Mouse (Mus musculus): ENCODE results near the gene Ktn1. TPM values are rescaled to one million over a fixed set of nuclear protein-coding genes. Genes with fewer than 3 reads are reported as not detected.
A peak's percentile ranks its signal among the peaks of the same experiment; 100 is the strongest.

Ktn1 gene
- polyA plus RNA-seq, 1 experiment from 2014 or later: 113 TPM

GRCm38 (mm10) chr14:47754253-47754897 lies 106.1 kb downstream of the Ktn1 start:
- no peak overlapping the region for H3K4me2 ChIP-seq (replicated peaks; ENCODE audit: low read depth, low read length)
- no peaks in the 10 kb centered on the region for H3K9me3 ChIP-seq (ENCODE audit: control insufficient read depth, low read length)
- H3K4me1 ChIP-seq (replicated peaks; ENCODE audit: control insufficient read depth, insufficient read depth, low read length): no peaks in the 10 kb centered on the region
- H3K36me3 ChIP-seq (ENCODE audit: control insufficient read depth, insufficient read depth, low read length): no peaks in the 10 kb centered on the region
- no peak overlapping the region for H3K4me3 ChIP-seq (ENCODE audit: low read depth, low read length)
- no peak overlapping the region for H3K9ac ChIP-seq (ENCODE audit: low read depth, low read length)
- DNase-seq (ENCODE audit: low spot score): no peak
- no peak overlapping the region for H3K27ac ChIP-seq (ENCODE audit: low read depth, low read length)
- no peaks in the 10 kb centered on the region for H3K27me3 ChIP-seq (ENCODE audit: control insufficient read depth, insufficient read depth, low read length)
- WGBS: 92% methylated on average over 4 of the region's 4 CpGs
- ATAC-seq (ENCODE audit: low FRiP score): no peak

- no peaks in the 10 kb centered on the region for H3K4me1 ChIP-seq (replicated peaks; ENCODE audit: control insufficient read depth, insufficient read depth, low read length)
Observed at GRCm38 (mm10) chr14:47756411-47757065, 108.3 kb downstream of the Ktn1 start.

GRCm38 (mm10) chr14:47765192-47765591 lies 116.9 kb downstream of the Ktn1 start:
- Histone ChIP-seq H3K9me3 (ENCODE audit: control insufficient read depth, low read length) (no peaks in the 10 kb centered on the region), H3K4me2 (replicated peaks; ENCODE audit: low read depth, low read length) (no peak overlapping the region), H3K9ac (ENCODE audit: low read depth, low read length) (no peak overlapping the region), H3K4me3 (ENCODE audit: low read depth, low read length) (no peak overlapping the region), H3K27me3 (ENCODE audit: control insufficient read depth, insufficient read depth, low read length) (no peaks in the 10 kb centered on the region), H3K27ac (ENCODE audit: low read depth, low read length) (no peak overlapping the region), H3K36me3 (ENCODE audit: control insufficient read depth, insufficient read depth, low read length) (no peaks in the 10 kb centered on the region), H3K4me1 (replicated peaks; ENCODE audit: control insufficient read depth, insufficient read depth, low read length) (no peaks in the 10 kb centered on the region)
- 73% methylated on average over 6 of the region's 6 CpGs for WGBS
- DNase-seq (ENCODE audit: low spot score): no peak
- ATAC-seq (ENCODE audit: low FRiP score): peak; percentile 45; the same call in 1 of the 2 replicates

More at GRCm38 (mm10) chr14:47756411-47757065, 108.3 kb downstream of the Ktn1 start:
- DNase-seq (ENCODE audit: low spot score) (no peak), ATAC-seq (ENCODE audit: low FRiP score) (no peak)
- Histone ChIP-seq H3K36me3 (ENCODE audit: control insufficient read depth, insufficient read depth, low read length) (no peaks in the 10 kb centered on the region), H3K27ac (ENCODE audit: low read depth, low read length) (no peak overlapping the region), H3K4me2 (replicated peaks; ENCODE audit: low read depth, low read length) (no peak overlapping the region), H3K9ac (ENCODE audit: low read depth, low read length) (no peak overlapping the region), H3K27me3 (ENCODE audit: control insufficient read depth, insufficient read depth, low read length) (no peaks in the 10 kb centered on the region), H3K4me3 (ENCODE audit: low read depth, low read length) (no peak overlapping the region), H3K9me3 (ENCODE audit: control insufficient read depth, low read length) (no peaks in the 10 kb centered on the region)
- WGBS: 91% methylated on average over 9 of the region's 9 CpGs

- Histone ChIP-seq H3K9me3 (ENCODE audit: control insufficient read depth, low read length) (no peaks in the 10 kb centered on the region), H3K4me2 (replicated peaks; ENCODE audit: low read depth, low read length) (no peak overlapping the region), H3K9ac (ENCODE audit: low read depth, low read length) (no peak overlapping the region), H3K27ac (ENCODE audit: low read depth, low read length) (no peak overlapping the region), H3K36me3 (ENCODE audit: control insufficient read depth, insufficient read depth, low read length) (no peaks in the 10 kb centered on the region), H3K4me1 (replicated peaks; ENCODE audit: control insufficient read depth, insufficient read depth, low read length) (no peaks in the 10 kb centered on the region), H3K27me3 (ENCODE audit: control insufficient read depth, insufficient read depth, low read length) (no peaks in the 10 kb centered on the region), H3K4me3 (ENCODE audit: low read depth, low read length) (no peak overlapping the region)
- ATAC-seq (ENCODE audit: low FRiP score) (no peak), DNase-seq (ENCODE audit: low spot score) (no peak)
- WGBS: 75% methylated on average over 3 of the region's 3 CpGs
Observed at GRCm38 (mm10) chr14:47765796-47766195, 117.5 kb downstream of the Ktn1 start.

- Histone ChIP-seq H3K4me2 (replicated peaks; ENCODE audit: low read depth, low read length) (no peak overlapping the region), H3K27ac (ENCODE audit: low read depth, low read length) (no peak overlapping the region), H3K27me3 (ENCODE audit: control insufficient read depth, insufficient read depth, low read length) (no peaks in the 10 kb centered on the region), H3K4me3 (ENCODE audit: low read depth, low read length) (no peak overlapping the region), H3K36me3 (ENCODE audit: control insufficient read depth, insufficient read depth, low read length) (no peaks in the 10 kb centered on the region), H3K4me1 (replicated peaks; ENCODE audit: control insufficient read depth, insufficient read depth, low read length) (no peaks in the 10 kb centered on the region), H3K9me3 (ENCODE audit: control insufficient read depth, low read length) (no peaks in the 10 kb centered on the region), H3K9ac (ENCODE audit: low read depth, low read length) (no peak overlapping the region)
- DNase-seq (ENCODE audit: low spot score) (no peak), ATAC-seq (ENCODE audit: low FRiP score) (no peak)
- 84% methylated on average over 2 of the region's 2 CpGs for whole genome bisulfite sequencing
Observed at GRCm38 (mm10) chr14:47766373-47766772, 118.1 kb downstream of the Ktn1 start.

- H3K9ac ChIP-seq (ENCODE audit: low read depth, low read length): no peak overlapping the region
- no peaks in the 10 kb centered on the region for H3K9me3 ChIP-seq (ENCODE audit: control insufficient read depth, low read length)
- no peak for DNase-seq (ENCODE audit: low spot score)
- H3K4me2 ChIP-seq (replicated peaks; ENCODE audit: low read depth, low read length): no peak overlapping the region
- H3K4me1 ChIP-seq (replicated peaks; ENCODE audit: control insufficient read depth, insufficient read depth, low read length): no peaks in the 10 kb centered on the region
- no peak for ATAC-seq (ENCODE audit: low FRiP score)
- H3K27ac ChIP-seq (ENCODE audit: low read depth, low read length): no peak overlapping the region
- WGBS: 90% methylated on average over 4 of the region's 4 CpGs
- H3K4me3 ChIP-seq (ENCODE audit: low read depth, low read length): no peak overlapping the region
- no peaks in the 10 kb centered on the region for H3K27me3 ChIP-seq (ENCODE audit: control insufficient read depth, insufficient read depth, low read length)
- no peaks in the 10 kb centered on the region for H3K36me3 ChIP-seq (ENCODE audit: control insufficient read depth, insufficient read depth, low read length)
Observed at GRCm38 (mm10) chr14:47771496-47771895, 123.2 kb downstream of the Ktn1 start.

- DNase-seq (ENCODE audit: low spot score) (no peak), ATAC-seq (ENCODE audit: low FRiP score) (no peak)
- no peaks in the 10 kb centered on the region for H3K36me3 ChIP-seq (ENCODE audit: control insufficient read depth, insufficient read depth, low read length)
- no peaks in the 10 kb centered on the region for H3K4me1 ChIP-seq (replicated peaks; ENCODE audit: control insufficient read depth, insufficient read depth, low read length)
- H3K9me3 ChIP-seq (ENCODE audit: control insufficient read depth, low read length): no peaks in the 10 kb centered on the region
- 92% methylated on average over 3 of the region's 3 CpGs for WGBS
- no peak overlapping the region for H3K9ac ChIP-seq (ENCODE audit: low read depth, low read length)
- no peaks in the 10 kb centered on the region for H3K27me3 ChIP-seq (ENCODE audit: control insufficient read depth, insufficient read depth, low read length)
- H3K4me3 ChIP-seq (ENCODE audit: low read depth, low read length): no peak overlapping the region
- no peak overlapping the region for H3K27ac ChIP-seq (ENCODE audit: low read depth, low read length)
- no peak overlapping the region for H3K4me2 ChIP-seq (replicated peaks; ENCODE audit: low read depth, low read length)
Observed at GRCm38 (mm10) chr14:47775543-47775942, 127.3 kb downstream of the Ktn1 start.

- no peak overlapping the region for H3K4me3 ChIP-seq (ENCODE audit: low read depth, low read length)
Observed at GRCm38 (mm10) chr14:47776260-47777035, 128.2 kb downstream of the Ktn1 start.

More at GRCm38 (mm10) chr14:47776260-47777035, 128.2 kb downstream of the Ktn1 start:
- ATAC-seq (ENCODE audit: low FRiP score) (no peak), DNase-seq (ENCODE audit: low spot score) (no peak)
- Histone ChIP-seq H3K27ac (ENCODE audit: low read depth, low read length) (no peak overlapping the region), H3K4me1 (replicated peaks; ENCODE audit: control insufficient read depth, insufficient read depth, low read length) (no peaks in the 10 kb centered on the region), H3K9me3 (ENCODE audit: control insufficient read depth, low read length) (no peaks in the 10 kb centered on the region), H3K9ac (ENCODE audit: low read depth, low read length) (no peak overlapping the region), H3K27me3 (ENCODE audit: control insufficient read depth, insufficient read depth, low read length) (no peaks in the 10 kb centered on the region), H3K4me2 (replicated peaks; ENCODE audit: low read depth, low read length) (no peak overlapping the region), H3K36me3 (ENCODE audit: control insufficient read depth, insufficient read depth, low read length) (no peaks in the 10 kb centered on the region)
- 93% methylated on average over 6 of the region's 6 CpGs for WGBS
